Mouse (Mus musculus): ENCODE results near the gene Atp8a2. TPM values are rescaled to one million over a fixed set of nuclear protein-coding genes. Genes with fewer than 3 reads are reported as not detected.

Atp8a2 gene
- polyA plus RNA-seq, 1 experiment: 0.70 TPM

- DNase-seq (ENCODE audit: low read depth): no peak
Observed at GRCm38 (mm10) chr14:60152373-60152772, 44.6 kb downstream of the Atp8a2 start.

GRCm38 (mm10) chr14:60148893-60149292, 48.1 kb downstream of the Atp8a2 start:
- no peak for DNase-seq (ENCODE audit: low read depth)

- DNase-seq (ENCODE audit: low read depth): no peak
Observed at GRCm38 (mm10) chr14:60143234-60143633, 53.7 kb downstream of the Atp8a2 start.

GRCm38 (mm10) chr14:60138339-60138738, 58.6 kb downstream of the Atp8a2 start:
- DNase-seq (ENCODE audit: low read depth): no peak

- DNase-seq (ENCODE audit: low read depth): no peak
Observed at GRCm38 (mm10) chr14:60137812-60138211, 59.2 kb downstream of the Atp8a2 start.

- no peak for DNase-seq (ENCODE audit: low read depth)
Observed at GRCm38 (mm10) chr14:60135801-60136200, 61.2 kb downstream of the Atp8a2 start.

DNA sequence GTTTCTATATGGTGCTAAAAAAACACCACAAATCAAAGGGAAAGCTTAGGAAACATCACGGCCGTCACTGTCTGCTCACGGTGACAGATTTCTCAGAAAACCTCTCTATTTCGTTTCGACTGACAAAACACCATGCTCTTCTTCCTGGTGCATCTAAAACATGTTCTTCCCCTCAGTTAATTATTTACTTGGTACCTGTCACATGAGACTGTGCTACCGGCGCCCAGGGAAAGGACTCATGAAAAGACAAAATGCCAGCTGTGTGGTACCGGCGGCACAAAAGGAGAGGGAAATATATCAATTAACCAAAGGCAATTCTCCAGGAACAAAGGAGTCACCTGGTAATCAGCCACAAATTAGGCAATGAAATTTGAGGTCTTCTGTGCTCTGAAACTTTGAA, 62.3 kb downstream of the Atp8a2 start:
- DNase-seq (ENCODE audit: low read depth): no peak

DNA sequence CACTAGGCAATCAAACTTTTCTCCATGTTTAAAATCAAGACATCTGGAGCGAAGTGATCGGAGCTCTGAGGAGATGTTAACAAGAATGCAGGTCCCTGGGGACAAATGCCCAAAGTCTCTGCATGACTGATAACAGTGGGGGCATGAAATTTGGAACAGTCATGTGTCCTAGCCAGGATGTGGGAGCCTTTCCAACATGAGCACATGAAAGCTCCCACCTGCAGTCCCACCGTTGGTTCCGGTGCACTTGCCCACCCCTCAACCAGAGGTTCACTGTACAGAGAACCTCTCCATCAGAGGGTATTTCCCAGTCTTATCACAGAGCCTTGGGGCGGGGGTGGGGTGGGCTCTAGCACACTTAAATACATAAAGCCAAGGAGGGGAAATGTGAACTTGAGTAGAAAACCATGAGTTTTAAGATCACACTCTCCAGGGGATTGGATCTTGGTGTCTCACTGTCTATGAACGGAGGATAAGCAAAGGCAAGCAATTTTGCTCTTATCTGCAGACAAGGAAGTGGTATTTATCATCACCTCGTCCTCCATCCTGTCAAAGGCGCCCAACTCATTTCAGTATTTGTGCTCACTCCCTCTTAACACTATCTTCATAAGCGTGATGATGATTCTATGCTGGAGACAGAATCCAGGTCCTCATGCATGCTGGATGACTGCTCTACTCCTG, 65.6 kb downstream of the Atp8a2 start:
- DNase-seq (ENCODE audit: low read depth): no peak

DNA sequence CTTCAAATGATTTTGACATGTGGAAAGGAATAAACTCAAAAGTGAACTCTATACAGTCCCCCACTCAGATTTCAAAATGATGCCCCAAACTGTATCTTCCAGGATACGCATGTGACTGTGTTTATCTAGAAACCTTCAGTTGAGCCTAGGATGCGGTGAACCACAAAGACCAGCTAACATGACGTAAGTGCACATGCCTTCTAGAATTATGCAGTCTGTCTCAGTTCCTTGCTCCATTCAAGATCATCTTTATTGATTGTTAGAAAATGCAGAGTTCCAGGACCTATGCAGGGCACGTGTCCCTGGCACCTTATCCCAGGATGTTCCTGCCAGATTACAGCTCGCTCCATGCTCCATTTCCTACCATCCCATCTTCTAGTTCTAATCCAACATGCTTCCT, 67.4 kb downstream of the Atp8a2 start:
- no peak for DNase-seq (ENCODE audit: low read depth)

GRCm38 (mm10) chr14:60125202-60125601, 71.8 kb downstream of the Atp8a2 start:
- no peak for DNase-seq (ENCODE audit: low read depth)

DNA sequence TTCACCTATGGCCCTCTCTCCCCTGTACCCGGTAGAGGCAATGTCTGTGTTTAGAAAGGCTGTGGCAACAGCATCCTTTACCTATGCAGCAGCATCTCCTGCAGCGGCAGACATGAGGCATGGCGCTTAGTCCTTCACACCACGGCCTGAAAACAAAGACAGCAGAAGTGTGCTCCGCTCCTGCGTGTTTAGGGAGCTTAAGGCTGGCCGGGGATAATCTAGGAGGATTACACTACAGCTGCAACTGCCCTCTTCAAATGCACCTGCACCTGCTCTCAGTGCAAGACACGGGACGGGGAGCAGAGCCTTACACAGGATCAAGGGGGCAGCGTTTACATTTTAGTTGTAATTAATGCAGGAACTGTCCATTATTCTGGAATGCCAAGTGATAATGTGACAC, 75.4 kb downstream of the Atp8a2 start:
- DNase-seq (ENCODE audit: low read depth): no peak

DNA sequence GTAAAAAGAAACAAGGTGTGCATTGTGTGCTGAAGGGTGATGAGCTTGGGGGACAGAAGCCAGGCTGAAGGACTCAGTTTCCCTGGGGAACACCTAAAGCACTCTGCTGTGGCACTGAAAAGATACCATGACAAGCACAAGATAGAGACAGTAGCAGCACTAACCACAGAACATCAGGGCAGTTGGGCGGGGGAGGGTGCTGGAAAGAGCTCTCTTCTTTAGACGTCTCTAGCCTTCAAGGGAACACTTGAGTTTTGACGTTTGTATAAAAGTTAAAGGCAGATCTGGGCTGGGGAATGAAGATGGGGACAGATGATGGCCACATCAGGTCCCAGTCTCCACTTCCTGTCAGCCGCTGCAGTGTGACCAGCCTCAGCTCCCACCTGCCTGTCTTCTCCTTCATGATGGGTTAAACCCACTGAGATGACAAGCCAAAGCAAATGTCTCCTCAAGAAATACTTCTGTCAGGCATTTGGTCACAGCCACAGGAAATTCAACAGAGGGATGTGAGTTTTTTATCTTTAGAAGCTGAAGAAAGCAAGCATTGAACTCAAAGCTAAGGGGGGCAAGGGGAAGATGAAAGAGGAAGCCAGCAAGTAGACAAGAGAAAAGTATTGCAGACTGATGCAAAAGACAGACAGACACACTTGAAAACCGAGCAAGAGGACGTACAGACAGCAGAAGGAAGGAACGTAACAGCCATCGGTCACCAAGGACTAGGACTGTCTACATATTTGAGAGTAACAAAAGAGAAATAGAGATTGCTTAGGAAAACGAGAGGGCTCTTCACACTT, 79.0 kb downstream of the Atp8a2 start:
- DNase-seq (ENCODE audit: low read depth): no peak

- no peak for DNase-seq (ENCODE audit: low read depth)
Observed at GRCm38 (mm10) chr14:60086808-60087725, 109.9 kb downstream of the Atp8a2 start.

DNA sequence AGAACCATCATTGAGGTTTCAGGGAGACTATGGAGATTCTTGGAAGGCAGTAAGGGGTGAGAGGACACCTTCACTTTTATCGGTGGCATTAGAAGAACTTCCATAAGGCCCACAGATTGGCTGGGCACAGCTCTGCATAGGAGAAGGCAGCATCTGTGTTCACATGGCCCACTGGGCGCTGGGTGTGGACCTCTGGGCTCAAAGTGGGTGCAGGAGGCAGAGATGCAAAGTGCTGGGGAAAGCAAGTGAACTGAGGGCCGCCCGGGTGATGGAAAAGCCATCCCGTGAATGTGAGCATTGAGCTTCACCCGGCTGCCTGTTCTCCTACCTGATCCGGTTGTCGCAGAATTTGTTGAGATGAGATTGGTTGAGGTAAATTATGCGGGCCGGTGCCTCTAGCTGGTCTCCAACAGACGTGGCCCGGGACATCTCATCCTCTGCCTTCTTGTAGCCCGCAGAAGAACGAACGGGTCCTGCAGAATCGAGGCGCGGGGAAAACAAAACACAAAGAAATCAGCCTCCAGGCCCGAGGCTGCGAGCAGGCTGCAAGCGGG, 110.6 kb downstream of the Atp8a2 start:
- DNase-seq (ENCODE audit: low read depth): no peak

GRCm38 (mm10) chr14:60082771-60083170, 114.2 kb downstream of the Atp8a2 start:
- no peak for DNase-seq (ENCODE audit: low read depth)

DNA sequence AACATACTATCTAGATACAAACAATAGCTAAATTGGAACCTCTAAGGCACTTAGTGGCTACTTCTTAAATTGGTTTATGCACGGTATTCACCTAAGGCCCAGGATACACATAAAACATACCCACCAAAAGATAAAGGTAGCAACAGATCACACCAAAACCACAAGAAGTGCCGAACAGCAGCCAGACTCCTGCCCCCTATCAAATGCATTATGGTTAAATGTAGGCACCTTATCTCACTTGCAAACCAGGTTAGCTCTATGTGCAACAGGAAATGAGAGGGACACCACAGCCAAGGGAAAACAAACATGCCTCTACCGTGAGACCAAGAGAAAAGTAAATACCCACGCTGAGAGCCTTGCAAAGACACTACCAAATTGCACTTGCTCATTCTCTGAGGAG, 124.5 kb downstream of the Atp8a2 start:
- DNase-seq (ENCODE audit: low read depth): no peak

GRCm38 (mm10) chr14:60065186-60065585, 131.8 kb downstream of the Atp8a2 start:
- no peak for DNase-seq (ENCODE audit: low read depth)

DNA sequence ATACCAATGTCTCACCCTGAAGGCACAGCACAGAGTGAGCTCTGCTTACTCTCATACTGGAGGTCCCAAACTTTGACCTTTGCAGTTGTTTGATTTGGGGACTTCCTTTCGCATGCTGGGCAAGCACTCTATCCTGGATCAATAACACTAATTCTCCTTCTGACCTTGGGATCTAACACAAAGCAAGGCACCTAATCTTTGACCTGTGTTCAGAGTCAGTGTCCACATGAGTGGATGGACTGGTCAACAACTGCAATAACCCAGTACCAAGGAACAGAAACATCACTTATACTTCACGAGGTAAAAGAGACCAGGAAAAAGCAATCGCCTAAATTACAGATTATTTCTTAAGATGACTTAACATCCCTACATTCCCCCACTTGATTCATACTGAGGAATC, 136.0 kb downstream of the Atp8a2 start:
- no peak for DNase-seq (ENCODE audit: low read depth)

- DNase-seq (ENCODE audit: low read depth): no peak
Observed at GRCm38 (mm10) chr14:60058867-60059266, 138.1 kb downstream of the Atp8a2 start.

DNA sequence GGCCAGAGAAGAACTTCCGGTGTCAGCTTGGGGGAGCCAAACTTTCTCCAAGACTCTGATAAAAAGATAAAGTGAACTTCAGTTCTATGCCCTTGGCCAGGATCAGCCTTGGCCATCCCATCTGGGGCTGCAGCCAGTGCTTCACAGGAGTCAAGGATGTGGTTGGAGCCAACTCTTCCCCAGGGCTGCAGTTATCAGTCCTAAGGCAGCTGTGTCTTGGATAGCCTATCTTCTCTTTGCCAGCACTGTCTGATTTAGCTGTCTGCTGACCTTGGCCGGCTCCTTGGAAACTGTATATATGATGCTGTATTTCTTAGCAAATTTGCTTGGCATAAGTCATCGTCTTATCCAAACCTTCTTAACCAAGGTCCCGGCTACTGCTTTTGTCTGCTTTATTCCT, 141.7 kb downstream of the Atp8a2 start:
- DNase-seq (ENCODE audit: low read depth): no peak

DNA sequence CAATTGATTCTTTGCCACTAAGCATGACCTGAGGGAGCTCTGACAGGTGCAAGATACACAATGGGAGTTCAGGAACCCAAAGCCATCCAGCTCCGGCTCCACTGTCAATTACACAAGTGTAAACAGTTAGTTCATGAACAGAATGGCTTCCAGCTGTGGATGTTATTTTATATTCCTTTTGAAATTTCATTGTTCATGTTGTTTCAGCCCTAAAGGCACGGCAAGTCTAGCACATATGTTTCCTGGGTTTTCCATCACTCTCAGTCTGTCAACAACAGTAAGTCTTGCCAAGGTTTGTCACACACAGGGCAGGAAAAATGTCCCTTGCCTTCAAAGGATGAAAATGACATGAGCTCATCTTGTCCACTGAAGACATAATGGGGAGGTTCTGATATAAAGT, 166.3 kb downstream of the Atp8a2 start:
- DNase-seq (ENCODE audit: low read depth): no peak

- no peak for DNase-seq (ENCODE audit: low read depth)
Observed at GRCm38 (mm10) chr14:60027139-60027538, 169.8 kb downstream of the Atp8a2 start.

Measured in gonadal fat pad, adult 2 months (tissue).